Mouse (Mus musculus) small intestine, adult 2 months (tissue): ENCODE data around the gene Elobl. TPM values are rescaled to one million over a fixed set of nuclear protein-coding genes. Genes with fewer than 3 reads are reported as not detected.

Experiments used
- H3K27ac ChIP-seq: fragments of 200-500 bp; 2 replicates; pipeline ENCODE4 v1.5.1; 2012; ENCODE audit warnings: low read depth, low read length, control low read depth, inconsistent platforms; ENCODE audit not compliant: insufficient read depth
- H3K27me3 ChIP-seq: fragments of 200-500 bp; 2 replicates; pipeline ENCODE4 v1.6.1; 2012; ENCODE audit warnings: mild to moderate bottlenecking, moderate library complexity, low read length, inconsistent platforms; ENCODE audit not compliant: control insufficient read depth, insufficient read depth
- H3K36me3 ChIP-seq: fragments of 200-500 bp; 2 replicates; pipeline ENCODE4 v1.6.1; 2012; ENCODE audit warnings: mild to moderate bottlenecking, low read length, control low read depth, inconsistent platforms; ENCODE audit not compliant: control insufficient read depth, insufficient read depth
- H3K4me1 ChIP-seq: fragments of 200-500 bp; 2 replicates; pipeline ENCODE4 v1.6.1; 2012; ENCODE audit warnings: low read length, inconsistent platforms, mixed read lengths; ENCODE audit not compliant: control insufficient read depth, insufficient read depth, insufficient read length
- H3K4me3 ChIP-seq: fragments of 200-500 bp; 2 replicates; pipeline ENCODE4 v1.5.1; 2012; ENCODE audit warnings: low read depth, mild to moderate bottlenecking, control low read depth, inconsistent platforms, low read length, moderate library complexity
- CTCF ChIP-seq: fragments of 200-500 bp; IDR thresholded peaks from 2 replicates; pipeline ENCODE4 v1.5.1; 2012; ENCODE audit warnings: low read depth, mild to moderate bottlenecking, control low read depth, inconsistent platforms, low read length, moderate library complexity, mixed read lengths; ENCODE audit not compliant: insufficient replicate concordance, insufficient read length; ENCODE audit errors: extremely low read depth
- POLR2A ChIP-seq: fragments of 200-500 bp; IDR thresholded peaks from 2 replicates; pipeline ENCODE4 v1.6.1; 2012; ENCODE audit warnings: low read depth, mild to moderate bottlenecking, control low read depth, inconsistent platforms, low read length, moderate library complexity
- WGBS: fragments of 180-500 bp; shearing (Covaris S2); methylation state at CpG from one replicate; pipeline ENCODE4 v1.1.7; 2018; 5-methylcytosine and 5-hydroxymethylcytosine counted together
- polyA plus RNA-seq: library from polyadenylated mRNA; depleted of rRNA; stranded (reverse); fragments of >200 nt; gene quantifications from 2 replicates; pipeline ENCODE4 v1.2.3, GENCODE M21; 2012

The Elobl gene
- polyA plus RNA-seq, 1 experiment: 0.37 TPM

DNA sequence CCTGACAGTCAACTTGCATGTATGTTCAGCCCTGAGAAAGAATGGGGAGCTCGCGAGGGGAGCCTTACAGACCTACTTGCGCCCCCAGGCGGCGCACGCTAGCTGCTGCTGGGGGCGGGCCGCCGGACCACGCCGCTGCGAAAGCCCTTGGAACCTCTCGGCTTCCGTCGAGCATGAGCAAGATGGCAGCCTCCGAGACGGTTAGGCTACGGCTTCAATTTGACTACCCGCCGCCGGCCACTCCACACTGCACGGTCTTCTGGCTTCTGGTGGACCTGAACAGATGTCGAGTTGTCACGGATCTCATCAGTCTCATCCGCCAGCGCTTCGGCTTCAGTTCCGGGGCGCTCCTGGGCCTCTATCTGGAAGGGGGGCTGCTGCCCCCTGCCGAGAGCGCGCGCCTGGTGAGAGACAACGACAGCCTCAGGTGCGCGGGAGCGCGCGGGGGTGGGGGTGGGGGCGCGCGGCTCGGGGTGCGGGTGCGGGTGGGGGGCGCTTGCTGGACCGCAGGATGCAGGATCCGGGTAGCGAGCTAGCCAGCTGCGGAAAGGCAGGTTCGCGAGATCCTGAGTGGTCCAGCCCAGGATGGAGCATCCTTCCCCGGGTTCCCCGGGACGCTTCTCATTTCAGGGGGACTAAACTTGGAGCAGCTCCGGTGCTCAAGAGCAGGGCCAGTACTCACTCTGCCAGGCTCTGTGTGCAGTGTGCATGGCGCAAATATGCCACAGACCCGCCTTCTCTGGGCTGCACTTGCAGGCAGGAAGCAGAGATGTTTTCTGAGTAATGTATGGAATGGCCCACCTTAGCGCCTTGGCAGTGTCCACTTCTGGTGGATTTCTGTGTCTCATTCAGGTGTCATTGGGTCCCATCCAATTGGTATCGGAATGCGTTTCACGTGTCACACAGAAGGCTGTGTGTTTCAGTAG is 7.3 kb upstream of the Elobl start:
- no peaks in the 10 kb centered on the region for H3K36me3 ChIP-seq
- no peaks in the 10 kb centered on the region; the same call in 1 of the 2 replicates for H3K27me3 ChIP-seq
- TF ChIP-seq POLR2A (no peak; the same call in 1 of the 2 replicates), CTCF (peak; percentile 86)
- under 1% methylated on average over 61 of the region's 62 CpGs for WGBS
- no peaks in the 10 kb centered on the region; the same call in 1 of the 2 replicates for H3K4me1 ChIP-seq
- H3K27ac ChIP-seq: 0 out of 2 replicates have a peak overlapping the region, but pooled peaks have one; percentile 32
- peak overlapping the region; percentile 99 for H3K4me3 ChIP-seq

DNA sequence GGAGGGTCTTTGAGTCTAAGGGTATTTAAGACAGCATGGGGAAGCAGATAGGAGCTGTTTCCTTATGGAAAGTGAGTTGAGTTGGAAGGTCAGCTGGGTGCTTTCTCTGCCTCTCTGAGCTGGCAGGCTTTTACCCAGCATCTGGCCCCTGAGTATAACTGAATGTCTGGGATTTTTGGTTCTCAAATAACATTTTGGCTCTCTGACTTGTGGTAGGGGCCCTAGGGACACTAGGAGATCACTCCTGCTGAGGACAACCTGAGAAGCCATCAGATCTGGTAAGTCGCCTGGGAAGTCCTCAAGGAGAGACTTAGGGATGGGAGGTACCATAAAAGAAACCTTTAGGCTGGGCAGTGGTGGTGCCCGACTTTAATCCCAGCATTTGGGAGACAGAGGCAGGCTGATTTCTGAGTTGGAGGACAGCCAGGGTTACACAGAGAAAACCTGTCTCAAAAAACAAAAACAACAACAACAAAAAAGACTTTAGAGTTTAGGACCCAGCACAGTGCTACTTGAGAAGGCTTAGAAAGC is 3.5 kb upstream of the Elobl start, which contains the start of gene Coil:
Gene Coil, plus strand, starts transcription at position 51 of the 531 bp plus-strand sequence.
- H3K27me3 ChIP-seq: no peaks in the 10 kb centered on the region; the same call in 1 of the 2 replicates
- no peak within 1 kb of the TSS for H3K4me3 ChIP-seq
- WGBS: 32% methylated on average over 2 of the region's 2 CpGs
- H3K4me1 ChIP-seq: no peaks in the 10 kb centered on the region; the same call in 1 of the 2 replicates
- no peak within 1 kb of the TSS for H3K27ac ChIP-seq
- H3K36me3 ChIP-seq: no peaks in the 10 kb centered on the region
- TF ChIP-seq CTCF: no peak
- TF ChIP-seq POLR2A: peak; percentile 26; the same call in 1 of the 2 replicates

DNA sequence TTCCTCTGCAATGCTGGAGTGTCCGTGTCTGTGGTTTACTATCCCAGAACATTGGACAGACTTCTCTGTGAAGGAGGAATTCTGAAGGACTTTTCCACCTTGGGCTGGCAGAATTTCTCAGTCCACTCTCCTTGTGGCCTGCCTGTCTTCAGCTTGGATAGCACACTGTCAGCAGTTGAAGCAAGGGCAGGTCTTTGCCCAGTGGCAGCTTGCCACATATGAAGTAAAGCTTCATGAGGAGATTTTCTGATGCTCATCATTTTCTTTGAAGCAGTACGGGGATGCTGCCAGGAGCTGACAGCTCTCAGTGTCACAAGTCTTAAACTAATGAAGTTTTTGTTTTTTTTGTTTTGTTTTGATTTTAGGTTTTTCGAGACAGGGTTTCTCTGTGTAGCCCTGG is 7.9 kb downstream of the Elobl start:
- H3K27me3 ChIP-seq: no peaks in the 10 kb centered on the region
- TF ChIP-seq CTCF (no peak), POLR2A (no peak)
- no peaks in the 10 kb centered on the region for H3K36me3 ChIP-seq
- no peak overlapping the region for H3K4me3 ChIP-seq
- no peaks in the 10 kb centered on the region for H3K4me1 ChIP-seq
- no peak overlapping the region for H3K27ac ChIP-seq
- WGBS: 85% methylated on average over 3 of the region's 3 CpGs

- Histone ChIP-seq H3K27me3 (no peaks in the 10 kb centered on the region), H3K4me1 (peaks cover 3% of the 10 kb centered on the region; the same call in 1 of the 2 replicates), H3K4me3 (peak within 1 kb of the TSS; percentile 63), H3K36me3 (peaks cover 9% of the 10 kb centered on the region), H3K27ac (peak within 1 kb of the TSS; percentile 30; the same call in 1 of the 2 replicates)
- peak; percentile 64; the same call in 1 of the 2 replicates for TF ChIP-seq POLR2A
- peak; percentile 85 for TF ChIP-seq CTCF
- 3% methylated on average over 34 of the region's 34 CpGs for WGBS
Observed at GRCm38 (mm10) chr11:88955217-88955969, 11.3 kb downstream of the Elobl start, which contains the start of gene Scpep1. TSS of gene Scpep1 (minus strand) at chr11:88955465.

GRCm38 (mm10) chr11:88954803-88955202 is 11.9 kb downstream of the Elobl start:
- peaks cover 5% of the 10 kb centered on the region; the same call in 1 of the 2 replicates for H3K4me1 ChIP-seq
- under 1% methylated on average over 4 of the region's 4 CpGs for WGBS
- TF ChIP-seq POLR2A (no peak), CTCF (no peak)

DNA sequence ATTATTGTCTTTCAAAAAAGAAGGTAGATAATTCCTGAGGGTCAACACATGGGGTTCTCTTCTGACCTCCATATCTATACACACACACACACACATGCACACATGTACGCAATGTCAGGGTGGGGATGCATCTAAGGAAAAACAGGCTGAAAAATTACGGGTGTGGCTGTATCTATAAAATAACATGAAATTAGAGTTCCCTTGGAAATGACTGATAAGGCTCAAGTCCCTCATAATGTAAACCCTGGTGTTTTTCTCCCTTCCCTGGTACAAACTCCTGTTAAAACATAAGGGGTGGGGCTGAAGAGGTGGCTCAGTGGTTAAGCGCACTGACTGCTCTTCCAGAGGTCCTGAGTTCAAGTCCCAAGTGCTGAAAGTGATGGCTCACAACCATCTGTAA is 13.1 kb downstream of the Elobl start:
- Histone ChIP-seq H3K4me3 (no peak overlapping the region), H3K36me3 (peaks cover 12% of the 10 kb centered on the region), H3K27ac (no peak overlapping the region), H3K27me3 (no peaks in the 10 kb centered on the region), H3K4me1 (peaks cover 5% of the 10 kb centered on the region; the same call in 1 of the 2 replicates)
- WGBS: 69% methylated on average over 3 of the region's 3 CpGs
- TF ChIP-seq POLR2A (no peak), CTCF (no peak)

More at GRCm38 (mm10) chr11:88954803-88955202, 11.9 kb downstream of the Elobl start:
- Histone ChIP-seq H3K4me3 (peak overlapping the region; percentile 63), H3K27me3 (no peaks in the 10 kb centered on the region), H3K36me3 (peaks cover 9% of the 10 kb centered on the region), H3K27ac (peak overlapping the region; percentile 30; the same call in 1 of the 2 replicates)
